Mouse (Mus musculus) neural tube, embryonic 15.5 days (tissue): ENCODE measurements at regions not wholly inside any gene's neighbourhood (a gene's known extent, or its start where the extent isn't known, plus 50 kb on each side); places are given as distances from the start of the nearest gene placed in this dataset.

Experiments
- ATAC-seq: fragments of 200-750 bp; cut with Nextera tagmentation; 2 replicates; pipeline ENCODE4 v1.8.0; 2017; ENCODE audit warnings: mild to moderate bottlenecking, moderate TSS enrichment, moderate library complexity; ENCODE audit not compliant: low FRiP score
- H3K27ac ChIP-seq: fragments of 300-500 bp; sonication (generic); replicated peaks from 2 replicates; pipeline ENCODE4 v1.5.1; 2015; ENCODE audit warnings: mild to moderate bottlenecking, inconsistent platforms
- H3K27me3 ChIP-seq: fragments of 300-500 bp; sonication (generic); replicated peaks from 2 replicates; pipeline ENCODE4 v1.6.1; 2015; ENCODE audit warnings: inconsistent platforms
- H3K36me3 ChIP-seq: fragments of 300-500 bp; sonication (generic); 2 replicates; pipeline ENCODE4 v1.6.1; 2015; ENCODE audit warnings: inconsistent platforms
- H3K4me1 ChIP-seq: fragments of 300-500 bp; sonication (generic); 2 replicates; pipeline ENCODE4 v1.6.1; 2015; ENCODE audit warnings: inconsistent platforms
- H3K4me2 ChIP-seq: fragments of 300-500 bp; sonication (generic); 2 replicates; pipeline ENCODE4 v1.6.1; 2015; ENCODE audit warnings: inconsistent platforms, mild to moderate bottlenecking, moderate library complexity
- H3K4me3 ChIP-seq: fragments of 300-500 bp; sonication (generic); replicated peaks from 2 replicates; pipeline ENCODE4 v1.5.1; 2015; ENCODE audit warnings: mild to moderate bottlenecking, inconsistent platforms
- H3K9ac ChIP-seq: fragments of 300-500 bp; sonication (generic); replicated peaks from 2 replicates; pipeline ENCODE4 v1.6.1; 2015; ENCODE audit warnings: mild to moderate bottlenecking, inconsistent platforms
- H3K9me3 ChIP-seq: fragments of 300-500 bp; sonication (generic); replicated peaks from 2 replicates; pipeline ENCODE4 v1.6.1; 2016; ENCODE audit warnings: inconsistent platforms
- WGBS: fragments of 180-500 bp; shearing (Covaris S2); methylation state at CpG from one replicate; pipeline ENCODE4 v1.1.7; 2015; ENCODE audit warnings: mixed read lengths; 5-methylcytosine and 5-hydroxymethylcytosine counted together

DNA sequence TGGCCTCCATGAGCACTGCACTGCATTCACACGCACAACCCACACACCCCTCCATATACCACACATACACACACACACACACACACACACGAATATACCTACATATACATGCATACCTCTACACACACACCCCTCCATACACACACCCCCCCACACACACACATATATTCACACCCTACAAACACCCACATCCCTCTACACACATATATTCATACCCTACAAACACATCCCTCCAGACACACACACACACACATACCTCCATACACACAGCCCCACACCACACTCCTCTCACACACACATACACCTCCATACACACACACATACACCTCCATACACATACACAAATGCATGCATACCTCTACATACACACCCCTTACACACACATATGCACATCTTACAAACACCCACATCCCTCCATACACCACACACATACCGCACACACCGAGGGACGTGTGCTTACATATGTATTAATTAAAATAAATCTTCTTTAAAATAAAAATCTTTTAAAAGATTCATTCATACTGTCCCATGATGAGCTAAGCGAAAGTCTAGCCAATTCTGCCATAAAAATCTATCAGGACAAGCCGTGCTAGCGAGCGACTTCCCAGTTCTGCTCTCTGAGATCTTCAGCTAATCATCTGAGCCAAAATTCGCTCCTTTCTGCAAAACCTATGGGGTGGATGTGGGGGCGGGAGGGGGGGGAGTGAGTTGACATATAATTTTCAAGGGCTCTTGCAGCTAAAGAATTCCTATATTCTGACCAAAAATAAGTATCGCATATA, 74.3 kb upstream of the Ipo5 start:
- Histone ChIP-seq H3K4me3 (no peak overlapping the region), H3K36me3 (no peaks in the 10 kb centered on the region), H3K4me1 (peaks cover 7% of the 10 kb centered on the region; the same call in 1 of the 2 replicates), H3K9me3 (no peaks in the 10 kb centered on the region), H3K27ac (no peak overlapping the region), H3K27me3 (no peaks in the 10 kb centered on the region), H3K4me2 (no peak overlapping the region), H3K9ac (no peak overlapping the region)
- WGBS = 96% methylated on average over 12 of the region's 12 CpGs
- no peak for ATAC-seq

DNA sequence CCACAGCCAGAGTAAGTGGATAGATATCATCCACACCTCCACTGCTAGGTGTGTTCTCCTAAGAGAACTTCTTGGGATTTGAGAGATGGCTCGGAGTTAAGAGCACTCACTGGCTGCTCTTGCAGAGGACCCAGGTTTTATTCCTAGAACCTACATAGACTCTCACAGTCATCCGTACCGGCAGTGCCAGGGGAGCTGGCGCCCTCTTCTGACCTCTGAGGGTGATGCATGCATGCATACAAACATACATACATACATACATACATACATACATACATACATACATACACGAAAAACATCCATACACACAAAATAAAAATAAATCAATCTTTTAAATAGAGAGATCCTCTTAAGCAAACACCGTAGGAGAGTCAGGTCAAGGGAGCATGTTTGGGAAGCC, 70.1 kb upstream of the Ipo5 start:
- Histone ChIP-seq H3K27me3 (no peaks in the 10 kb centered on the region), H3K4me2 (no peak overlapping the region), H3K4me3 (no peak overlapping the region), H3K36me3 (no peaks in the 10 kb centered on the region), H3K9ac (no peak overlapping the region), H3K27ac (no peak overlapping the region), H3K9me3 (no peaks in the 10 kb centered on the region), H3K4me1 (no peaks in the 10 kb centered on the region)
- 84% methylated on average over 6 of the region's 6 CpGs for WGBS
- ATAC-seq = no peak

DNA sequence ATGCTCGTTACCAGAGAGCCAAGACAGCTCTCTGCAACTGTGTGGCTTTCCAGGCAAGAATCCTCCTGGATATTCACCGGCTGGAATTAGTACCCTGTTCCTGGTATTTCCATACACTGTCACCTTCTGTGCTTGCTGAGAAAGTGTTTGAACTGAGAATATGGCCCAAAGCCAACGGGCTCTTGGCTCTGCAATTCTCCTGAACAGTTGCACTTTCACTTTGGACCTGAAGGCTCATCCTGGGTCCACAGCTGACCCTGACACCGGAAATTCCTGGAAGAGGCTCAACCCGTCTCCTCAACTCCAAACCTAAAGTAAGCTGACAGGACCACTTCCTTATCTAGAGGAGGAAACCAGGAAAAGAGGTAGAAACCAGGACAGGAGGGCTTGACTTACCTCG, 69.7 kb upstream of the Ipo5 start:
- no peaks in the 10 kb centered on the region for H3K4me1 ChIP-seq
- no peak overlapping the region for H3K9ac ChIP-seq
- H3K9me3 ChIP-seq = no peaks in the 10 kb centered on the region
- no peak for ATAC-seq
- no peak overlapping the region for H3K4me3 ChIP-seq
- no peaks in the 10 kb centered on the region for H3K36me3 ChIP-seq
- WGBS = 94% methylated on average over 6 of the region's 6 CpGs
- H3K27ac ChIP-seq = no peak overlapping the region
- H3K27me3 ChIP-seq = no peaks in the 10 kb centered on the region
- no peak overlapping the region for H3K4me2 ChIP-seq

DNA sequence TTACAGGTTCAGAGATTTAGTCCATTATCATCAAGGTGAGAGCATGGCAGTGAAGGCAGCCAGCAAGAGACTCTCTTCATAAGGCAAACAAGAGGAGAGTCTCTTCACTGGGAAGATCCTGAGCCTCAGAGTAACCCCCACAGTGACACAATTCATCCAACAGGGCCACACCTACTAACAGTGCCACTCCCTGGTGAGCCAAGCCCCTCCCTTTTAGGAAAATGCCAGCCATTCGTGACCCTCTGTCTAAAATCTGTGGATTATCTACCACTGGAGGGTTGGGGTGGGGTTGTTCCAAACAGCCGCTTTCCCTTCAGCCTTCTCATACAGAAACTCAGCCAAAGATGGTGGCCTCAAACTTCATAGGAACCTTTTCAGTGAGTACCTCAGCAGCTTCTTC, 65.9 kb upstream of the Ipo5 start:
- H3K27ac ChIP-seq = no peak overlapping the region
- H3K36me3 ChIP-seq = no peaks in the 10 kb centered on the region
- no peaks in the 10 kb centered on the region for H3K9me3 ChIP-seq
- H3K4me2 ChIP-seq = no peak overlapping the region
- no peak overlapping the region for H3K4me3 ChIP-seq
- H3K4me1 ChIP-seq = no peaks in the 10 kb centered on the region; the same call in 1 of the 2 replicates
- no peak overlapping the region for H3K9ac ChIP-seq
- no peaks in the 10 kb centered on the region for H3K27me3 ChIP-seq
- ATAC-seq = no peak
- WGBS = 80% methylated on average over 2 of the region's 2 CpGs

DNA sequence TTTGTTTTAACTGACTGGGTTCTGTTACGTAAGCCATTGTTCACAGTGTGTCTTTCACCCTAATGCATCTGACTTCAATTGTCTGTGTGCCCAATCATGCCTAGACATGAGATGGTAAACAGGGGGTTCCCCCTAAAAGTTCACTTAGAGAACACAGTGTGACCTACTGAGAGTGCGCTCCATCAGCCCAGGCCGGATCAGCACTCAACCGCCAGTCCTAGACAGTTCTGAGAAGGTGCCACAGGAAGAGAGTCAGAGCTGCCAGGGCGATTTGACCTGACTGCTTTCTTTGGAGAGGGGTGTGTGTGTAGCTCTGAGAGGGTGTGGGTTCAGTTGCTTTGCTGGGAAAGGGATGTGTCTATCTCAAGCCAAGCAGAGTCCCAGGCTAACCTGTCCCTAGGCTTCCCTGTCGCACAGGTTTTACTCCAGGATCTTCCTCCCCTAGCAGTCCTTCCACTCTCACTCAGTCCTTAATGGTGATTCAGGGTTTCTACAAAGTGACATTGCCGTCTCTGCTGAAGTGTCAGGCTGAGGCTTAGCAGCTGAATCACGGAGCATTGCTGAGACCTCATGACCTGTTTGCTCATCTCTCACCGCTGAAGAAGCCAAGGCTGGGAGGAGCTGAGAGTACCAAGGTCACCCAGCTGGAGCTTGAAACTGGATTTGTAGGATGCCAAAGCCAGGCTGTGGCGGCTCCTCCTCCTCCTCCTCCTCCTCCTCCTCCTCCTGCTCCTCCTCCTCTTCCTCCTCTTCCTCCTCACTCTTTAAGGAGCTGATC, 64.8 kb upstream of the Ipo5 start:
- Histone ChIP-seq H3K36me3 (no peaks in the 10 kb centered on the region), H3K27me3 (no peaks in the 10 kb centered on the region), H3K9me3 (no peaks in the 10 kb centered on the region), H3K4me1 (no peaks in the 10 kb centered on the region; the same call in 1 of the 2 replicates), H3K4me2 (no peak overlapping the region), H3K4me3 (no peak overlapping the region), H3K27ac (no peak overlapping the region), H3K9ac (no peak overlapping the region)
- WGBS = 75% methylated on average over 10 of the region's 10 CpGs
- no peak for ATAC-seq

DNA sequence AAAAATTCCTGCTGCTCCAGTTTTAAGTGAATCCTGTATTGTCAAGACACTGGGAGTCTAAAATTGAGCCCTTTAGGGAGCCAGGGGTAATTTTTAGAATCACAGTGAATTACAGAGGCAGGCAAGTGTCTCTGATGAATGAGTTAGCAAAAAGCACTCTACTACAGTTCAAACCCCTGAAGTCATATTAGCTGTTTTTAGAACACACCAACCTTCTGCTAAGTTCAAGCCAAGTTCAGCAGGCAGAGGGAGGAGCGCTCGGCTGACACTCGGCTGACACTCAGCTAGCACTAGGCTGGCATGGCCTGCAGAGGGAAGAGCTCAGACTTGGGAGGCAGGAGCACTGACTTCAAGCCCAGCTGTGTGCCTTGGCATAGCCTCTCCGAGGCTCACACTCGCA, 64.0 kb upstream of the Ipo5 start:
- Histone ChIP-seq H3K4me2 (no peak overlapping the region), H3K27ac (no peak overlapping the region), H3K9ac (no peak overlapping the region), H3K4me1 (no peaks in the 10 kb centered on the region; the same call in 1 of the 2 replicates), H3K27me3 (no peaks in the 10 kb centered on the region), H3K4me3 (no peak overlapping the region), H3K9me3 (no peaks in the 10 kb centered on the region), H3K36me3 (no peaks in the 10 kb centered on the region)
- ATAC-seq = no peak; the same call in 1 of the 2 replicates
- WGBS = 71% methylated on average over 5 of the region's 5 CpGs

DNA sequence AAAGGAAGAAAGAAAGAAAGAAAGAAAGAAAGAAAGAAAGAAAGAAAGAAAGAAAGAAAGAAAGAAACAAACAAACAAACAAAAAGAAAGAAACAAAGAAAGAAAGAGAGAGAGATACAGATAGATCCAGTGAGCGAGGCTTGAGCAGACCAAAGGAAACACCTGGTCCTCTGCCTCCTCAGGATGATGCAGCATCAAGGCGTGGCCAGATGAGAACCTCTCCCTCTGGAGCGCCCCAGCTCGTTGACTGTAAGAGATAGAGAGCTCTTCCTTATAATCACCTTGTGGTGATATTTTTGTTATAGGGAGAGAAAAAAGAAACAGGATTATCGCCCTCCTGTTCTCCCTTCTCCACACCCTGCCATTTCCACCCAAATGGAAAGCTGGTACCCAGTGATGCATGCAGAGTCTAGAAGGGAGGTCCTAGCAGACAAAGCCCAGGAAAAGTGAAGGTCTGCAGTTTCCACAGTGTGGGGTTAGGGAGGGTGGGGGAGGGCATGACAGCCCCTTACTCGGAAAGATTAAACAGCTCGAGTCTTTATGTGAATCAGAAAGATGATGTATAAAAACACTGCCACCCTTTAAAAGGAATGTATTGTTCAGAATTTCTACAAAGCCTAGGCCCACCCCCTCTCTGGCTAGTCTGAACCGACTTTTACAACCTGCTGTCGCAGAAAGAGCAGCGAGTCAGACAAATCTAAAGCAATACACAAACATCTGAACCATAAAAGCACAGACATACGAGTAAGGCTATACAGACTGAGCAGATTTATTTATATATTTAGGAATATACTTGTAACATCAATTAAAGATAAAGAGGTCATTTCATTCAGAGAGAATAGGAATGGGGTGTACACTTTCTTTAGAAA, 62.7 kb upstream of the Ipo5 start:
- no peaks in the 10 kb centered on the region for H3K9me3 ChIP-seq
- H3K4me2 ChIP-seq = no peak overlapping the region
- no peaks in the 10 kb centered on the region; the same call in 1 of the 2 replicates for H3K4me1 ChIP-seq
- H3K27ac ChIP-seq = no peak overlapping the region
- 41% methylated on average over 11 of the region's 11 CpGs for WGBS
- ATAC-seq = no peak
- no peaks in the 10 kb centered on the region for H3K36me3 ChIP-seq
- H3K27me3 ChIP-seq = no peaks in the 10 kb centered on the region
- H3K9ac ChIP-seq = no peak overlapping the region
- H3K4me3 ChIP-seq = no peak overlapping the region

DNA sequence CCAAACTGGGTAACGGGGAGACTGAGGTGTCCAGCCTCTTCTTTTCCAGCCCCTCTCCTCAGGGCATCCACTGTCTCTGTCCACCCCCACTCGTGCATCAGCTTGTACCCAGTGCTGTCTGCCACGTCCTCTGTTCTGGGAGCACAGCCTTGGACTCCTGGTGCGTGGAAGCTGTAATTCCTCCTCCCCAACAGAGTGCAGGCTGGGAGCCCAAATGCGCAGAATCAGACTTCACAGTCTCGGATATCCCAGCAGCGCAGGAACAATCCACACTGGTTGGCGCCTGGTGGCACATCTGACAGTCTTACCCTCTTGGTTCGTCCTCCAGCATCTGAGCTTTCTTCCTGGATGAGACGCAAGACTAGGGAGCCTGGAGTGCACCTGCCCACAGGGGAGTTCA, 61.9 kb upstream of the Ipo5 start:
- no peaks in the 10 kb centered on the region for H3K36me3 ChIP-seq

DNA sequence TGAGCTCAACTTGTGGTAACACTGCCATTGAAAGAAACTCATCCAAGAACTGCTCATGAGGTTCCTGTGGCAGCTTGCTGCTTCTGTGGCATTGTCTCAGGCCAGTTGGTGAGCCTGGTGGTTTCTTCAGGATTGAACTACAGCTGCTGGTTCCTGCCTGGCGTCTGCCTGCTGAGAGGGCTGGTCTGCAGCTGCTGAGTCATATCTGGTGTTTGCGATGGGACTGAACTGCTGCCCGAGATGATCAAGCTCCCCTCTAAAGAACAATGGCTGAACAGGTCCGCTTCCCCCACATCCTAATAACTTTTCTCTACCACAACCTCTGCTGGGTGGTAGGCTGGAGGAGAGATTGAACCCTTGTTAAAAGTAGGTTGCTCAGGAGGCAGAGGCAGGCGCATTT, 57.4 kb upstream of the Ipo5 start:
- H3K9me3 ChIP-seq = peaks cover 6% of the 10 kb centered on the region
- no peak overlapping the region for H3K4me2 ChIP-seq
- no peaks in the 10 kb centered on the region for H3K27me3 ChIP-seq
- H3K4me1 ChIP-seq = no peaks in the 10 kb centered on the region
- no peak overlapping the region for H3K9ac ChIP-seq
- no peak for ATAC-seq
- WGBS = 86% methylated on average over 5 of the region's 5 CpGs
- H3K27ac ChIP-seq = no peak overlapping the region
- H3K36me3 ChIP-seq = no peaks in the 10 kb centered on the region
- no peak overlapping the region for H3K4me3 ChIP-seq

More for the DNA sequence above, 61.9 kb upstream of the Ipo5 start:
- Histone ChIP-seq H3K4me3 (no peak overlapping the region), H3K27ac (no peak overlapping the region), H3K27me3 (no peaks in the 10 kb centered on the region), H3K9ac (no peak overlapping the region), H3K4me2 (no peak overlapping the region), H3K9me3 (no peaks in the 10 kb centered on the region), H3K4me1 (no peaks in the 10 kb centered on the region; the same call in 1 of the 2 replicates)
- no peak; the same call in 1 of the 2 replicates for ATAC-seq
- 80% methylated on average over 10 of the region's 10 CpGs for WGBS

DNA sequence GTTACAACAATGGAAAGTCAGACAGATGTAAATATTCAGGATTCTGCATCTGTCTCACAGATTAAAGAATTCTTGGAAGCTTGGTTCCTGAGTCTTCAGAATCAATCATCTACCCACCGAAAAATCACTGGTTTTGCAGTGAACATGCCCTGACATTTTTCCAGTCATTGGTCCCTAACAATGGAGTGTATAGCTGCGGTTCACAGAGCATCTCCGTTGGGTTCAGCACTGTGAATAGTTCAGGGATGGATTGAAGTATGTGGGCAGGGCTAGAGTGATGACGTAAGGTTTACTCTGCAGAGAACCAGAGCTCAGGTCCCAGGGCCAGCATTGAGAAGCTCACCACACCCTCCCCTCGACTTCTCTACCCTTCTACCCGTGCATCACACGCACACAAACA, 56.5 kb upstream of the Ipo5 start:
- 52% methylated on average over 7 of the region's 7 CpGs for WGBS
- no peak overlapping the region for H3K9ac ChIP-seq
- no peak overlapping the region for H3K27ac ChIP-seq
- H3K27me3 ChIP-seq = no peaks in the 10 kb centered on the region
- H3K36me3 ChIP-seq = no peaks in the 10 kb centered on the region
- no peak overlapping the region for H3K4me2 ChIP-seq
- H3K9me3 ChIP-seq = peaks cover 9% of the 10 kb centered on the region
- H3K4me3 ChIP-seq = no peak overlapping the region
- ATAC-seq = no peak
- no peaks in the 10 kb centered on the region for H3K4me1 ChIP-seq

DNA sequence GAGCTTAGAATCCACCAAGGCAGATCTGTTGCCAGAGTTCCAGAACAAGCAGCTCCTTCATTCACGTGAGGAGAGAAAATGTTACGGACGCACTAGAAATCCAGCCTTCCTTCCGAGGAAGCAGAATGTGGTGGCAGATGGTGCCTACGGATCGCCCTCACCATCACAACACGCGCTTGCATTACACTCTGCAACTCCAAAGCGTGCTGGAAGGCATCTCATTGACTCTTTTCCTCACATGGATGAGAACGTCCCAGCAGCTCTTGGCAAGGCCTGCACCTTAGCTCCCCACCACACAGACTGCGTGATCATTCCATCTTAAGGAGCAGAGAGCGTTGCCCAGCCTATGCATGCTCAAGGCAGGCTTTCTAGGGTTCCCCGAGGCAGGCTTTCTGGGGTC, 55.8 kb upstream of the Ipo5 start:
- Histone ChIP-seq H3K27me3 (no peaks in the 10 kb centered on the region), H3K4me3 (no peak overlapping the region), H3K4me1 (no peaks in the 10 kb centered on the region), H3K36me3 (no peaks in the 10 kb centered on the region), H3K9ac (no peak overlapping the region), H3K9me3 (peaks cover 9% of the 10 kb centered on the region), H3K4me2 (no peak overlapping the region), H3K27ac (no peak overlapping the region)
- WGBS = 87% methylated on average over 13 of the region's 13 CpGs
- no peak for ATAC-seq
